ENCODE assay signal across 9 mouse cellular contexts in genomic region chr1:59719900-59720299, GRCm38 (mm10). TPM values are rescaled to one million over a fixed set of nuclear protein-coding genes. Genes with fewer than 3 reads are reported as not detected.
DNase-seq lines count a peak whose midpoint lies in the region; ATAC-seq and TF ChIP-seq lines count a peak whose summit lies in the region.
"Had no signal": no experiment of that assay in that cellular context is flagged by ENCODE, and none has a peak within 500 bp of the region (broad histone marks: within the 10 kb centered on the region; RNA-seq: fewer than 3 reads in every experiment).

No protein-coding gene starts in this region.

- no peaks in the 10 kb centered on the region for H3K9me3 ChIP-seq in midbrain, embryonic 14.5 days (ENCODE audit: control insufficient read depth, low read length)
- H3K9me3 ChIP-seq in midbrain, embryonic 10.5 days (replicated peaks), result no peaks in the 10 kb centered on the region
- H3K9me3 ChIP-seq in limb, embryonic 15.5 days, result no peaks in the 10 kb centered on the region
- H3K9me3 ChIP-seq: neural tube, embryonic 13.5 days had no signal

- WGBS in midbrain, embryonic 14.5 days, result 54% methylated on average over 4 of the region's 4 CpGs
- WGBS in midbrain, embryonic 10.5 days, result 63% methylated on average over 4 of the region's 4 CpGs
- WGBS in limb, embryonic 15.5 days, result 49% methylated on average over 4 of the region's 4 CpGs

- H3K36me3 ChIP-seq in midbrain, embryonic 14.5 days (ENCODE audit: control insufficient read depth, insufficient read depth, low read length), result peaks cover 27% of the 10 kb centered on the region
- peaks cover 66% of the 10 kb centered on the region for H3K36me3 ChIP-seq in midbrain, embryonic 10.5 days
- H3K36me3 ChIP-seq in limb, embryonic 15.5 days, result peaks cover 24% of the 10 kb centered on the region

- H3K4me2 ChIP-seq in midbrain, embryonic 14.5 days (ENCODE audit: low read length), result no peak overlapping the region
- no peak overlapping the region for H3K4me2 ChIP-seq in limb, embryonic 15.5 days
- H3K4me2 ChIP-seq: neural tube, embryonic 13.5 days had no signal

- intact Hi-C loops in gastrocnemius, adult 2 months (cut with DNase I), result no loop called here
- intact Hi-C loops in gastrocnemius, postnatal 14 days (cut with DNase I; ENCODE audit: low total_unique reads), result no loop called here

- no peaks in the 10 kb centered on the region for H3K4me1 ChIP-seq in midbrain, embryonic 14.5 days (ENCODE audit: control insufficient read depth, insufficient read depth, low read length)
- H3K4me1 ChIP-seq in midbrain, embryonic 10.5 days, result no peaks in the 10 kb centered on the region
- H3K4me1 ChIP-seq in limb, embryonic 15.5 days, result no peaks in the 10 kb centered on the region
- H3K4me1 ChIP-seq: neural tube, embryonic 13.5 days had no signal

- H3K9ac ChIP-seq in midbrain, embryonic 14.5 days (replicated peaks; ENCODE audit: low read length), result no peak overlapping the region
- no peak overlapping the region for H3K9ac ChIP-seq in limb, embryonic 15.5 days
- H3K9ac ChIP-seq: neural tube, embryonic 13.5 days had no signal

- no peak for DNase-seq in gastrocnemius, adult 2 months
- DNase-seq in gastrocnemius, postnatal 14 days, result no peak
- DNase-seq in midbrain, embryonic 14.5 days, result peak; percentile 78
- DNase-seq in midbrain, embryonic 10.5 days (ENCODE audit: low spot score), result no peak
- peak; percentile 34 for DNase-seq in c-Kit-positive CD71-positive TER-119-positive erythroid progenitor cells, embryonic 14.5 days (ENCODE audit: low spot score)
- DNase-seq in urinary bladder, adult 18-20 months (ENCODE audit: low spot score in 2 of 2), result no peak
- no peak for DNase-seq in spleen, postnatal 4 days (ENCODE audit: low spot score in 2 of 2)

- peak; percentile 75 for TF ChIP-seq CTCF in gastrocnemius, adult 2 months (IDR thresholded peaks at IDR 0.05)

- H3K27ac ChIP-seq in gastrocnemius, adult 2 months, result no peak overlapping the region
- H3K27ac ChIP-seq in midbrain, embryonic 14.5 days (replicated peaks; ENCODE audit: low read depth, low read length), result no peak overlapping the region
- no peak overlapping the region for H3K27ac ChIP-seq in midbrain, embryonic 10.5 days (replicated peaks)
- H3K27ac ChIP-seq in limb, embryonic 15.5 days, result peak overlapping the region; percentile 30; the same call in 1 of the 2 replicates
- H3K27ac ChIP-seq: neural tube, embryonic 13.5 days had no signal

- H3K4me3 ChIP-seq in gastrocnemius, adult 2 months, result no peak overlapping the region
- H3K4me3 ChIP-seq in midbrain, embryonic 14.5 days (replicated peaks; ENCODE audit: low read depth, low read length), result no peak overlapping the region
- no peak overlapping the region for H3K4me3 ChIP-seq in midbrain, embryonic 10.5 days
- H3K4me3 ChIP-seq in limb, embryonic 15.5 days, result no peak overlapping the region
- H3K4me3 ChIP-seq: neural tube, embryonic 13.5 days had no signal

- H3K27me3 ChIP-seq in midbrain, embryonic 14.5 days (ENCODE audit: control insufficient read depth, insufficient read depth, low read length), result no peaks in the 10 kb centered on the region
- no peaks in the 10 kb centered on the region for H3K27me3 ChIP-seq in midbrain, embryonic 10.5 days (ENCODE audit: low read depth, poor library complexity, severe bottlenecking)
- no peaks in the 10 kb centered on the region for H3K27me3 ChIP-seq in limb, embryonic 15.5 days
- H3K27me3 ChIP-seq: neural tube, embryonic 13.5 days had no signal

- no peak for ATAC-seq in midbrain, embryonic 14.5 days (ENCODE audit: low FRiP score, low TSS enrichment)
- ATAC-seq in limb, embryonic 15.5 days (ENCODE audit: insufficient number of reproducible peaks, low FRiP score, low TSS enrichment, low read depth), result no peak

RNA-seq across cellular contexts. Expression of gene Nop58, which starts 35.1 kb away (rescaled TPM):
- 10 to 100 TPM; 25.8 to 28.6 TPM for total RNA-seq in gastrocnemius, adult 2 months (2021)
- 10 to 100 TPM; 25.7 to 33.5 TPM for total RNA-seq in gastrocnemius, postnatal 14 days (2021)
- polyA plus RNA-seq in midbrain, embryonic 14.5 days (2014; fragmentation: Nextera tagmentation; extraction: Ambion mirVana), result 135 and 140 TPM in 2 replicates
- polyA plus RNA-seq in midbrain, embryonic 10.5 days (2016; fragmentation: Nextera tagmentation; extraction: Ambion mirVana), result 269 and 309 TPM in 2 replicates
- polyA plus RNA-seq in limb, embryonic 15.5 days (2015; fragmentation: Nextera tagmentation; extraction: Ambion mirVana), result 216 and 225 TPM in 2 replicates

RNA-seq across cellular contexts. Expression of gene Bmpr2, which starts 43.3 kb away (rescaled TPM):
- 10 to 100 TPM; 46.8 to 47.8 TPM for total RNA-seq in gastrocnemius, adult 2 months (2021)
- 10 to 100 TPM; 32.2 to 32.6 TPM for total RNA-seq in gastrocnemius, postnatal 14 days (2021)
- 19.0 TPM in 2 replicates for polyA plus RNA-seq in midbrain, embryonic 14.5 days (2014; fragmentation: Nextera tagmentation; extraction: Ambion mirVana)
- polyA plus RNA-seq in midbrain, embryonic 10.5 days (2016; fragmentation: Nextera tagmentation; extraction: Ambion mirVana), result 4.4 and 5.7 TPM in 2 replicates
- 8.0 and 10.2 TPM in 2 replicates for polyA plus RNA-seq in limb, embryonic 15.5 days (2015; fragmentation: Nextera tagmentation; extraction: Ambion mirVana)

RNA-seq across cellular contexts. Expression of gene Sumo1, which starts 49.3 kb away (rescaled TPM):
- 10 to 100 TPM; 50.3 to 69.0 TPM for total RNA-seq in gastrocnemius, adult 2 months (2021)
- 10 to 100 TPM; 54.3 to 61.5 TPM for total RNA-seq in gastrocnemius, postnatal 14 days (2021)
- 387 and 419 TPM in 2 replicates for polyA plus RNA-seq in midbrain, embryonic 14.5 days (2014; fragmentation: Nextera tagmentation; extraction: Ambion mirVana)
- 532 and 579 TPM in 2 replicates for polyA plus RNA-seq in midbrain, embryonic 10.5 days (2016; fragmentation: Nextera tagmentation; extraction: Ambion mirVana)
- 328 and 365 TPM in 2 replicates for polyA plus RNA-seq in limb, embryonic 15.5 days (2015; fragmentation: Nextera tagmentation; extraction: Ambion mirVana)

Comparison
In these comparisons a context has a peak if more than half of its experiments do, and no peak if none do; other contexts are left out.
1. DNase-seq: peak in midbrain, embryonic 14.5 days (single experiment) and c-Kit-positive CD71-positive TER-119-positive erythroid progenitor cells, embryonic 14.5 days (single experiment); none in gastrocnemius, adult 2 months (single experiment), gastrocnemius, postnatal 14 days (single experiment), midbrain, embryonic 10.5 days (single experiment), urinary bladder, adult 18-20 months (0 of 2) and spleen, postnatal 4 days (0 of 2).